Mouse (Mus musculus) inflammation-experienced regulatory T-cells, adult 16 weeks (primary cell): ENCODE measurements around the gene Mecr. TPM values are rescaled to one million over a fixed set of nuclear protein-coding genes. Genes with fewer than 3 reads are reported as not detected.

ENCODE experiments used
- polyA plus RNA-seq: library from polyadenylated mRNA; unstranded; fragments of 100-300 nt; shearing (Covaris generic); gene quantifications from one replicate; pipeline ENCODE4 v1.2.1, GENCODE M21; 2017

Mecr gene
- 32.3 TPM for polyA plus RNA-seq

GRCm38 (mm10) chr4:131843290-131843743 lies at the start of gene Mecr:
TSS of gene Mecr (plus strand) at chr4:131843470.

GRCm38 (mm10) chr4:131837872-131838524 lies 5.3 kb upstream of the Mecr start, which contains the start of gene Ptpru:
TSS of gene Ptpru (minus strand) at chr4:131838288.

GRCm38 (mm10) chr4:131873293-131874168 lies 30.3 kb downstream of the Mecr start, which contains the start of gene Srsf4:
TSS of gene Srsf4 (plus strand) at chr4:131873617.

Other genes with a start within 250 kb of the Mecr start
- not detected for gene Ptpru, start 5.2 kb upstream of the Mecr start, polyA plus RNA-seq
- gene Srsf4, start 30.1 kb downstream of the Mecr start, polyA plus RNA-seq, result 33.3 TPM
- gene Tmem200b, start 78.3 kb downstream of the Mecr start, polyA plus RNA-seq, result not detected
- gene Gm10300, start 231.2 kb downstream of the Mecr start, polyA plus RNA-seq, result not detected
- 94.9 TPM for gene Epb41, start 231.9 kb downstream of the Mecr start, polyA plus RNA-seq